Mouse (Mus musculus): ENCODE measurements around the gene Cdkl5.
"Not testable (repeated sequence)": the region's sequence is repeated elsewhere in the genome, so short reads cannot be mapped to it uniquely, and the experiment has no call there.

Gene Cdkl5

GRCm38 (mm10) chrX:160930656-160931055 lies 63.8 kb downstream of the Cdkl5 start:
- in situ Hi-C loops (cut with MboI; ENCODE audit: low pct_unique_long_range_greater_than_20kb in 1 of 2, low sequenced_read_pairs in 2 of 2, unreplicated experiment in 1 of 2): loop anchor here in 1 of 2 experiments (10.0 kb wide), 1 partner anchor 746 kb away; no protein-coding TSS in a partner anchor

GRCm38 (mm10) chrX:160928870-160929269 lies 65.6 kb downstream of the Cdkl5 start:
- in situ Hi-C loops (cut with MboI; ENCODE audit: low pct_unique_long_range_greater_than_20kb in 1 of 2, low sequenced_read_pairs in 2 of 2, unreplicated experiment in 1 of 2): no loop called here

- in situ Hi-C loops (cut with MboI; ENCODE audit: low pct_unique_long_range_greater_than_20kb in 1 of 2, low sequenced_read_pairs in 2 of 2, unreplicated experiment in 1 of 2): no loop called here
These were observed 75.4 kb downstream of the Cdkl5 start for GRCm38 (mm10) chrX:160919022-160919637.

- in situ Hi-C loops (cut with MboI; ENCODE audit: low pct_unique_long_range_greater_than_20kb in 1 of 2, low sequenced_read_pairs in 2 of 2, unreplicated experiment in 1 of 2): no loop called here
These were observed 87.6 kb downstream of the Cdkl5 start, which contains the start of gene Gja6 for GRCm38 (mm10) chrX:160906952-160907351. TSS of gene Gja6 (minus strand) at chrX:160907052.

- in situ Hi-C loops (cut with MboI; ENCODE audit: low pct_unique_long_range_greater_than_20kb in 1 of 2, low sequenced_read_pairs in 2 of 2, unreplicated experiment in 1 of 2): no loop called here
These were observed 88.0 kb downstream of the Cdkl5 start for GRCm38 (mm10) chrX:160906477-160906876.

GRCm38 (mm10) chrX:160905913-160906312 lies 88.6 kb downstream of the Cdkl5 start:
- in situ Hi-C loops (cut with MboI; ENCODE audit: low pct_unique_long_range_greater_than_20kb in 1 of 2, low sequenced_read_pairs in 2 of 2, unreplicated experiment in 1 of 2): no loop called here

GRCm38 (mm10) chrX:160905041-160905678 lies 89.3 kb downstream of the Cdkl5 start:
- in situ Hi-C loops (cut with MboI; ENCODE audit: low pct_unique_long_range_greater_than_20kb in 1 of 2, low sequenced_read_pairs in 2 of 2, unreplicated experiment in 1 of 2): no loop called here

GRCm38 (mm10) chrX:160901118-160901517 lies 93.4 kb downstream of the Cdkl5 start:
- in situ Hi-C loops (cut with MboI; ENCODE audit: low pct_unique_long_range_greater_than_20kb in 1 of 2, low sequenced_read_pairs in 2 of 2, unreplicated experiment in 1 of 2): no loop called here

GRCm38 (mm10) chrX:160892077-160892476 lies 102.4 kb downstream of the Cdkl5 start:
- in situ Hi-C loops (cut with MboI; ENCODE audit: low pct_unique_long_range_greater_than_20kb in 1 of 2, low sequenced_read_pairs in 2 of 2, unreplicated experiment in 1 of 2): no loop called here

GRCm38 (mm10) chrX:160886301-160886700 lies 108.2 kb downstream of the Cdkl5 start:
- in situ Hi-C loops (cut with MboI; ENCODE audit: low pct_unique_long_range_greater_than_20kb in 1 of 2, low sequenced_read_pairs in 2 of 2, unreplicated experiment in 1 of 2): no loop called here

- in situ Hi-C loops (cut with MboI; ENCODE audit: low pct_unique_long_range_greater_than_20kb in 1 of 2, low sequenced_read_pairs in 2 of 2, unreplicated experiment in 1 of 2): no loop called here
These were observed 127.9 kb downstream of the Cdkl5 start for GRCm38 (mm10) chrX:160866576-160866975.

GRCm38 (mm10) chrX:160865022-160865421 lies 129.5 kb downstream of the Cdkl5 start:
- in situ Hi-C loops (cut with MboI; ENCODE audit: low pct_unique_long_range_greater_than_20kb in 1 of 2, low sequenced_read_pairs in 2 of 2, unreplicated experiment in 1 of 2): no loop called here

GRCm38 (mm10) chrX:160863689-160864383 lies 130.7 kb downstream of the Cdkl5 start:
- in situ Hi-C loops (cut with MboI; ENCODE audit: low pct_unique_long_range_greater_than_20kb in 1 of 2, low sequenced_read_pairs in 2 of 2, unreplicated experiment in 1 of 2): no loop called here

- in situ Hi-C loops (cut with MboI; ENCODE audit: low pct_unique_long_range_greater_than_20kb in 1 of 2, low sequenced_read_pairs in 2 of 2, unreplicated experiment in 1 of 2): no loop called here
These were observed 186.3 kb downstream of the Cdkl5 start for GRCm38 (mm10) chrX:160808226-160808625.

GRCm38 (mm10) chrX:160804409-160805150 lies 189.9 kb downstream of the Cdkl5 start:
- in situ Hi-C loops (cut with MboI; ENCODE audit: low pct_unique_long_range_greater_than_20kb in 1 of 2, low sequenced_read_pairs in 2 of 2, unreplicated experiment in 1 of 2): no loop called here

- in situ Hi-C loops (cut with MboI; ENCODE audit: low pct_unique_long_range_greater_than_20kb in 1 of 2, low sequenced_read_pairs in 2 of 2, unreplicated experiment in 1 of 2): no loop called here
These were observed 199.6 kb downstream of the Cdkl5 start for GRCm38 (mm10) chrX:160794920-160795319.

GRCm38 (mm10) chrX:160782276-160782675 lies 212.2 kb downstream of the Cdkl5 start:
- in situ Hi-C loops (cut with MboI; ENCODE audit: low pct_unique_long_range_greater_than_20kb in 1 of 2, low sequenced_read_pairs in 2 of 2, unreplicated experiment in 1 of 2): no loop called here

- in situ Hi-C loops (cut with MboI; ENCODE audit: low pct_unique_long_range_greater_than_20kb in 1 of 2, low sequenced_read_pairs in 2 of 2, unreplicated experiment in 1 of 2): no loop called here
These were observed 221.5 kb downstream of the Cdkl5 start for GRCm38 (mm10) chrX:160773033-160773432.

- in situ Hi-C loops (cut with MboI; ENCODE audit: low pct_unique_long_range_greater_than_20kb in 1 of 2, low sequenced_read_pairs in 2 of 2, unreplicated experiment in 1 of 2): not testable (repeated sequence)
These were observed 224.9 kb downstream of the Cdkl5 start for GRCm38 (mm10) chrX:160769622-160770021.
